Mouse (Mus musculus): ENCODE measurements around the gene Naa25. TPM values are rescaled to one million over a fixed set of nuclear protein-coding genes. Genes with fewer than 3 reads are reported as not detected.
"Not testable (repeated sequence)": the region's sequence is repeated elsewhere in the genome, so short reads cannot be mapped to it uniquely, and the experiment has no call there.

The Naa25 gene
- 9.9 and 14.0 TPM in 2 replicates for polyA plus RNA-seq (2012; ENCODE audit: insufficient read depth, insufficient read length, missing spikeins)

- peak within 1 kb of the TSS; percentile 96 for H3K4me3 ChIP-seq (ENCODE audit: insufficient read depth, low read length)
- TF ChIP-seq POLR2A (IDR thresholded peaks at IDR 0.05; ENCODE audit: borderline replicate concordance, low read depth, low read length) (no peak), CTCF (IDR thresholded peaks at IDR 0.05; ENCODE audit: low read depth, low read length) (no peak)
- H3K27ac ChIP-seq (ENCODE audit: insufficient read depth, low read depth, low read length): peak within 1 kb of the TSS; percentile 53
- H3K4me1 ChIP-seq (ENCODE audit: control insufficient read depth, insufficient read depth, low read length): peaks cover 19% of the 10 kb centered on the region
These were observed at the start of gene Naa25 for GRCm38 (mm10) chr5:121397187-121398145. TSS of gene Naa25 (plus strand) at chr5:121397936.

GRCm38 (mm10) chr5:121359229-121359628, 38.5 kb upstream of the Naa25 start:
- H3K4me3 ChIP-seq (ENCODE audit: insufficient read depth, low read length): no peak overlapping the region
- no peaks in the 10 kb centered on the region for H3K4me1 ChIP-seq (ENCODE audit: control insufficient read depth, insufficient read depth, low read length)
- no peak for TF ChIP-seq CTCF (IDR thresholded peaks at IDR 0.05; ENCODE audit: low read depth, low read length)
- TF ChIP-seq POLR2A (IDR thresholded peaks at IDR 0.05; ENCODE audit: borderline replicate concordance, low read depth, low read length): no peak
- no peak overlapping the region for H3K27ac ChIP-seq (ENCODE audit: insufficient read depth, low read depth, low read length)

- TF ChIP-seq CTCF (IDR thresholded peaks at IDR 0.05; ENCODE audit: low read depth, low read length) (no peak), POLR2A (IDR thresholded peaks at IDR 0.05; ENCODE audit: borderline replicate concordance, low read depth, low read length) (no peak)
- Histone ChIP-seq H3K27ac (ENCODE audit: insufficient read depth, low read depth, low read length) (no peak overlapping the region), H3K4me3 (ENCODE audit: insufficient read depth, low read length) (no peak overlapping the region), H3K4me1 (ENCODE audit: control insufficient read depth, insufficient read depth, low read length) (no peaks in the 10 kb centered on the region)
These were observed 36.0 kb upstream of the Naa25 start for GRCm38 (mm10) chr5:121361696-121362095.

DNA sequence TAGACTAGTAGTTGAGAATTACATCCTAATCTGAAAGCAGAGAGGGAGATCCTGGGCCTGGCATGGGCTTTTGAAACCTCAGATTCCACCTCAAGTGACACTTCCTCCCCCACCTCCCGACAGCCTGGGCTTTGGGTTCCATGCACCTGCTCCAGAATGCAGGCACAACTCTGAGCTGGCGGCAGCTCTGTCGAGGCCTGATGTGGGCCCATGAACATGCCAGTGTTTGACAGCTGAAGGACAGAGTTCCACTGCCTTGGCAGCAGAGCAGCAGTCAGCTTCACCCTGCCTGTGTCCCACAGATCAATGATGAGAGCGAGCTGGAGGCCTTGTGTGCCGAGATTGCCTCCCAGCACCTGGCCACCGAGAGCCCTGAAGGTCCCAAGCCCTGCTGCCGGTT, 34.3 kb upstream of the Naa25 start:
- no peak overlapping the region for H3K4me3 ChIP-seq (ENCODE audit: insufficient read depth, low read length)
- H3K27ac ChIP-seq (ENCODE audit: insufficient read depth, low read depth, low read length): no peak overlapping the region
- H3K4me1 ChIP-seq (ENCODE audit: control insufficient read depth, insufficient read depth, low read length): no peaks in the 10 kb centered on the region
- TF ChIP-seq CTCF (IDR thresholded peaks at IDR 0.05; ENCODE audit: low read depth, low read length) (no peak), POLR2A (IDR thresholded peaks at IDR 0.05; ENCODE audit: borderline replicate concordance, low read depth, low read length) (no peak)

DNA sequence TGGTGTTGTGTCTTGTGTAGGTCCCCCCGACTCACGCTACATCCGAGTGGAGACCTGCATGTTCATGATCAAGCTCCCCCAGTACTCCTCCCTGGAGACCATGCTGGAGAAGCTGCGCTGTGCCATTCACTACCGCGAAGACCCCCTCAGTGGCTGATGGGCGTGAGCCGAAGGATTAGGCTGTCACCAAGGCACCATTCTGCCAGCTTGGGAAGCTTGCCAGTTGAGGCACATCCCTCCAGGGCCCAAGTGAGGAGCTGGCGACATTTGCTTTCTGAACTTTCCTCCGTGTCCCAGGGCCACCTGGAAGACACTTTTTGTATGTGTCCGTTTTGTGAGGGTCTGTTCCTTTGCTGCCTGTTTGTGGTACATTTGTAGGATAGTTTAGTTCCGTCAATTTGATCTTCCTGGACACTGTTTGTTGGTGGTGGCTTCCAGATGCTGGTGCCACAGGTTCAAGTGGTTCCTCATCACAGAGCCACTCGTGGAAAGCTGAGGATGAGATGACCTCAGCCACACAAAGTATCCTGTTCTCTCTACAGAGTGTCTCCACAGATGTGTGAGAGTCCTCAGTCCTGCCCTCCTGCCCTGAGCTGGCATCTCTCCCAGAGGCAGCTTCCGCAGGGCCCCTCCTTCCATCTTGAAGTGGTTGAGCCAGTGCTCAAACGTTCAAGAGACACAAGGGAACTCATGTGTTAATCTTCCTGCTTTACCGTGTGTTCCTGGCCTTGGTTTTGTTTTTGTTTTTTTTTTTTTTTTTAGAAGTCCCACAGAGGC, 31.1 kb upstream of the Naa25 start:
- H3K4me3 ChIP-seq (ENCODE audit: insufficient read depth, low read length): no peak overlapping the region
- no peaks in the 10 kb centered on the region for H3K4me1 ChIP-seq (ENCODE audit: control insufficient read depth, insufficient read depth, low read length)
- H3K27ac ChIP-seq (ENCODE audit: insufficient read depth, low read depth, low read length): no peak overlapping the region
- no peak for TF ChIP-seq CTCF (IDR thresholded peaks at IDR 0.05; ENCODE audit: low read depth, low read length)
- no peak for TF ChIP-seq POLR2A (IDR thresholded peaks at IDR 0.05; ENCODE audit: borderline replicate concordance, low read depth, low read length)

DNA sequence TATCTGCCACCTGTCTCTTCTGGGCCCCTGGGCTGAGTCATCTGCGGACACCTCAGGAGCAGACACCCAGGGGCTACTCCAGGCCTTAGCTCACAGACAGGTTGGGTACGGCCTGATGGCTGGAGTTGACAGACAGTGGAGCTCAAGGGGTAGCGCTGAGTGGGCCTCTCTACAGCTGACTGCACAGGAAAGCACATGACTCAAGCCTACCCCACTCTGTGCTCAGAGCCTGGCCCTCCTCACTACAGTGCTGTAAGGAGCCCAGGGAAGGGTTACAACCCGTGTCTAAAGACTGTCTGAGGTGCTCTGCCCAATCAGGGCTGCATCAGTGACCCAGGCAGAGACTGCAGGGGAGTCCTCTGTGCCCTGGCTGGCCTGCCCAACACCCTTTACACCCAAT, 30.5 kb upstream of the Naa25 start:
- H3K4me1 ChIP-seq (ENCODE audit: control insufficient read depth, insufficient read depth, low read length): no peaks in the 10 kb centered on the region
- TF ChIP-seq POLR2A (IDR thresholded peaks at IDR 0.05; ENCODE audit: borderline replicate concordance, low read depth, low read length): no peak
- no peak for TF ChIP-seq CTCF (IDR thresholded peaks at IDR 0.05; ENCODE audit: low read depth, low read length)
- H3K4me3 ChIP-seq (ENCODE audit: insufficient read depth, low read length): no peak overlapping the region
- no peak overlapping the region for H3K27ac ChIP-seq (ENCODE audit: insufficient read depth, low read depth, low read length)

DNA sequence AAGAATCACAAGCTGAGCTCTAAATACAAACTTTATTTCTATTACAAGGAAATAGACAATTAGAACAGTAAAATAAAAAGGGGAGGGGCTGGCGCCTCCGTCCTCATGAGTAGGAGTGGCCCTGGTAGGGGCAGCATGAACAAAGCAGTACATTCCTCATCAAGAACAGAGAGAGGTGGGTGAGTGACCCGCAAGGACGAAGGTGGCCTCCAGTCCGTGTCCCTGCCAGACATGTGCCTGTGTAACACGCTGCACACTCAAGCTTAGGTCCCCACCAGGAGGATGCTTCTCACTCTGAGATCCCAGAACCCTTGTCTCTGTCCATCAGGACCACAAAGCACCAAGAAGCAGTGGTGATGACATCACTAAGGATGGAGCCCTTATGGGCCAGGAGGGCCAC, 26.0 kb upstream of the Naa25 start:
- no peak overlapping the region for H3K4me3 ChIP-seq (ENCODE audit: insufficient read depth, low read length)
- H3K27ac ChIP-seq (ENCODE audit: insufficient read depth, low read depth, low read length): no peak overlapping the region
- H3K4me1 ChIP-seq (ENCODE audit: control insufficient read depth, insufficient read depth, low read length): no peaks in the 10 kb centered on the region
- no peak for TF ChIP-seq CTCF (IDR thresholded peaks at IDR 0.05; ENCODE audit: low read depth, low read length)
- TF ChIP-seq POLR2A (IDR thresholded peaks at IDR 0.05; ENCODE audit: borderline replicate concordance, low read depth, low read length): no peak

DNA sequence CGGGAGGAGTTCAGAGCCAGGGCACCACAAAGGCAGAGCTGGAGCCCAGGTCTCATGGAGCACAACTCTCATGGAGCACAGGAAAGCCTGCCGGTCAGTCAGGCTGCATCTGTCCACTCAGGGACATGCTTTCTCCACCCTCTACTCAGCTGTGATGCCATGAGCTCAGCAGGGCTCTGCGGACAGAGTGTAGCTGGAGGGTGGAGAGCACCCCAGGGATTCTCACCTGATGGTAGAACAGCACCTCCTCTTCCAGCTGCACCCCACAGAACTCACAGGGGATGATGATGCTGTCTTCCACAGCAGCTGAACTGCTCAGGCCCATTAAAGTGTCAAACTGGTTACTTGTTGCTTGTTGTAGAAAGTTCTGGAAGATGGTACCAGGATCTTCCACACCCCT, 22.9 kb upstream of the Naa25 start:
- TF ChIP-seq CTCF (IDR thresholded peaks at IDR 0.05; ENCODE audit: low read depth, low read length): no peak; the same call in 1 of the 2 replicates
- Histone ChIP-seq H3K4me1 (ENCODE audit: control insufficient read depth, insufficient read depth, low read length) (peaks cover 8% of the 10 kb centered on the region), H3K27ac (ENCODE audit: insufficient read depth, low read depth, low read length) (no peak overlapping the region), H3K4me3 (ENCODE audit: insufficient read depth, low read length) (no peak overlapping the region)

- not testable (repeated sequence) for H3K4me1 ChIP-seq (ENCODE audit: control insufficient read depth, insufficient read depth, low read length); H3K27ac ChIP-seq (ENCODE audit: insufficient read depth, low read depth, low read length); H3K4me3 ChIP-seq (ENCODE audit: insufficient read depth, low read length)
These were observed 20.8 kb upstream of the Naa25 start for GRCm38 (mm10) chr5:121376972-121377371.

DNA sequence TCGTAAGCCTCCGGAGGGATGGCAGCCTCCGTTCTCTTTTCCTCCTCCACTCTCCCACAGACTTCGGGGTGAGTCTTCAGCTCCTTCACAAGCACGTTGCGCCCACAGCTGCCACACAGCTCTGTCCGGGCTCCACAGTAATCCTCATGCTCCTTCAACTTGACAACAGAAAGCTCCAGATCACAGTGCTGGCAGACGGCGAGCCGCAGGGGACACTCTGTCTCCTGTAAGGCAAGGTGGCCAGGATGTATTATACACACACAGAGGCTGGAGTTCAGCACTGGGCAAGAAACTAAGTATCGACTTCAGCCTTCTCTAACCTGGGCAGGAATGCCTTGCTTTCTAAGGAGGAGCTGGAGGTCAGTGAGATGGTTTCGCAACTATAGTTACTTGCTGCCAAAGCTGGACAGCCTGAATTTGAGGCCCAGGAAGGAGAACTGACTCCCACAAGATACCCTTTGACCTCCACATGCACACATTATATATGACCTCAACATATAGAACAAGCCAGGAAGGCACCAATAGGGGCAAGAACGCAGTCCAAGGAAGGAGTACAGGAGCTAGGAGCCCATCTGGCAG, 19.0 kb upstream of the Naa25 start:
- Histone ChIP-seq H3K4me3 (ENCODE audit: insufficient read depth, low read length) (no peak overlapping the region), H3K27ac (ENCODE audit: insufficient read depth, low read depth, low read length) (no peak overlapping the region), H3K4me1 (ENCODE audit: control insufficient read depth, insufficient read depth, low read length) (peaks cover 20% of the 10 kb centered on the region)
- TF ChIP-seq POLR2A (IDR thresholded peaks at IDR 0.05; ENCODE audit: borderline replicate concordance, low read depth, low read length): no peak
- no peak for TF ChIP-seq CTCF (IDR thresholded peaks at IDR 0.05; ENCODE audit: low read depth, low read length)
